ENCODE assay signal across 16 mouse cellular contexts in genomic region chr2:166480883-166481282, GRCm38 (mm10).
DNase-seq lines count a peak whose midpoint lies in the region; ATAC-seq and TF ChIP-seq lines count a peak whose summit lies in the region.
"Had no signal": no experiment of that assay in that cellular context is flagged by ENCODE, and none has a peak within 500 bp of the region (broad histone marks: within the 10 kb centered on the region; RNA-seq: fewer than 3 reads in every experiment).

No protein-coding gene starts in this region.

- 57% methylated on average over 5 of the region's 5 CpGs for WGBS in liver, postnatal 0 days (ENCODE audit: insufficient replicate concordance)
- WGBS in embryonic facial prominence, embryonic 15.5 days: 70% methylated on average over 5 of the region's 5 CpGs

- DNase-seq in liver, postnatal 0 days: no peak
- no peak for DNase-seq in liver
- no peak for DNase-seq in kidney, adult 9 months
- no peak for DNase-seq in adrenal gland, postnatal 14 days
- DNase-seq: cerebellum, postnatal 10 days; midbrain, embryonic 14.5 days; right cerebral cortex, postnatal 4 days; thymus, adult 18-20 months had no signal

- no peak overlapping the region for H3K4me2 ChIP-seq in liver, postnatal 0 days (ENCODE audit: low read depth, low read length)
- H3K4me2 ChIP-seq in embryonic facial prominence, embryonic 15.5 days (replicated peaks): no peak overlapping the region
- H3K4me2 ChIP-seq: heart, embryonic 15.5 days; kidney, embryonic 15.5 days; limb, embryonic 15.5 days; neural tube, embryonic 12.5 days had no signal

- no peaks in the 10 kb centered on the region for H3K27me3 ChIP-seq in liver, postnatal 0 days (ENCODE audit: insufficient read depth, low read length)
- H3K27me3 ChIP-seq in embryonic facial prominence, embryonic 15.5 days: no peaks in the 10 kb centered on the region
- H3K27me3 ChIP-seq: heart, embryonic 15.5 days; kidney, embryonic 15.5 days; limb, embryonic 15.5 days; neural tube, embryonic 12.5 days had no signal

- H3K4me3 ChIP-seq in liver, postnatal 0 days (ENCODE audit: low read depth, low read length): no peak overlapping the region
- no peak overlapping the region for H3K4me3 ChIP-seq in embryonic facial prominence, embryonic 15.5 days (replicated peaks)
- H3K4me3 ChIP-seq: heart, embryonic 15.5 days; kidney, embryonic 15.5 days; limb, embryonic 15.5 days; neural tube, embryonic 12.5 days had no signal

- no peak for TF ChIP-seq EP300 in liver, postnatal 0 days (IDR thresholded peaks at IDR 0.05; ENCODE audit: low read depth)

- ATAC-seq in liver, postnatal 0 days: peak; percentile 31; the same call in 1 of the 2 replicates
- peak; percentile 88 for ATAC-seq in common myeloid progenitor, adult 5-6 weeks (replicated peaks; ENCODE audit: low read depth, poor library complexity, severe bottlenecking)
- ATAC-seq in embryonic facial prominence, embryonic 15.5 days (ENCODE audit: insufficient number of reproducible peaks, low FRiP score, low TSS enrichment, low read depth): peak; percentile 40; the same call in 1 of the 2 replicates
- ATAC-seq in megakaryocyte progenitor cell, adult 5-6 weeks (replicated peaks; ENCODE audit: poor library complexity): peak; percentile 71
- ATAC-seq: inflammation-experienced regulatory T-cells, adult 6 months had no signal

- no peak for TF ChIP-seq CTCF in liver, postnatal 0 days (IDR thresholded peaks at IDR 0.05; ENCODE audit: low read depth)

- no peak overlapping the region for H3K27ac ChIP-seq in liver, postnatal 0 days (ENCODE audit: low read depth)
- no peak overlapping the region for H3K27ac ChIP-seq in embryonic facial prominence, embryonic 15.5 days (replicated peaks)
- H3K27ac ChIP-seq: heart, embryonic 15.5 days; kidney, embryonic 15.5 days; limb, embryonic 15.5 days; neural tube, embryonic 12.5 days had no signal

- no peaks in the 10 kb centered on the region for H3K4me1 ChIP-seq in liver, postnatal 0 days (ENCODE audit: insufficient read depth)
- peaks cover 23% of the 10 kb centered on the region for H3K4me1 ChIP-seq in embryonic facial prominence, embryonic 15.5 days

- H3K36me3 ChIP-seq in liver, postnatal 0 days (replicated peaks; ENCODE audit: insufficient read depth, low read length): no peaks in the 10 kb centered on the region
- H3K36me3 ChIP-seq in embryonic facial prominence, embryonic 15.5 days: no peaks in the 10 kb centered on the region
- H3K36me3 ChIP-seq: heart, embryonic 15.5 days; kidney, embryonic 15.5 days; limb, embryonic 15.5 days; neural tube, embryonic 12.5 days had no signal

- no peak overlapping the region for H3K9ac ChIP-seq in liver, postnatal 0 days (replicated peaks)
- H3K9ac ChIP-seq in embryonic facial prominence, embryonic 15.5 days: no peak overlapping the region
- H3K9ac ChIP-seq: heart, embryonic 15.5 days; kidney, embryonic 15.5 days; limb, embryonic 15.5 days; neural tube, embryonic 12.5 days had no signal

- no peaks in the 10 kb centered on the region for H3K9me3 ChIP-seq in liver, postnatal 0 days (ENCODE audit: low read length)
- no peaks in the 10 kb centered on the region for H3K9me3 ChIP-seq in embryonic facial prominence, embryonic 15.5 days (replicated peaks)
- H3K9me3 ChIP-seq: heart, embryonic 15.5 days; kidney, embryonic 15.5 days; limb, embryonic 15.5 days; neural tube, embryonic 12.5 days had no signal

Comparison
In these comparisons a context has a peak if more than half of its experiments do, and no peak if none do; other contexts are left out.
1. ATAC-seq: peak in every context shown above with its lines; median percentile 88 in common myeloid progenitor, adult 5-6 weeks; 71 in megakaryocyte progenitor cell, adult 5-6 weeks; 40 in embryonic facial prominence, embryonic 15.5 days; 31 in liver, postnatal 0 days.